Mouse (Mus musculus): ENCODE measurements around the gene Ncam1.
A peak's percentile ranks its signal among the peaks of the same experiment; 100 is the strongest.

The Ncam1 gene

GRCm38 (mm10) chr9:49565846-49566245 lies 232.9 kb downstream of the Ncam1 start:
- DNase-seq (ENCODE audit: low spot score): no peak

DNA sequence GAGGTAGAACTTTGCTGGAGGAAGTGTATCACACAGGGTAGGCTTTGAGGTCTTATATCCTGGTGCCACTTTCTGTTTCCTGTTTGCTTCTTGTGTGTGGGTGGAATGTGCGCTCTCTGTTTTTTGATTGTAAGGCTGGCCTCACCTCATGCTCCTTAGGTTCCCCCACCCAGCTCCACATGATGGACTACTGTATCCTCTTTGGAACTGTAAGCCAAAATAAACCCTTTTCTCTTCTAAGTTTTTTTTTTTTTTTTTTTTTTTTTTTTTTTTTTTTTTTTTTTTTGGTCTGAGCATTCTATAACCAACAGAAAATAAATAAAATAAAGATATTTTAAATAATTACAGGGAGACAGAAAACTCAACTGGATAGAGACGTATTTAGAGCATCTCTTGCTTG lies 239.8 kb downstream of the Ncam1 start:
- DNase-seq (ENCODE audit: low spot score): no peak

DNA sequence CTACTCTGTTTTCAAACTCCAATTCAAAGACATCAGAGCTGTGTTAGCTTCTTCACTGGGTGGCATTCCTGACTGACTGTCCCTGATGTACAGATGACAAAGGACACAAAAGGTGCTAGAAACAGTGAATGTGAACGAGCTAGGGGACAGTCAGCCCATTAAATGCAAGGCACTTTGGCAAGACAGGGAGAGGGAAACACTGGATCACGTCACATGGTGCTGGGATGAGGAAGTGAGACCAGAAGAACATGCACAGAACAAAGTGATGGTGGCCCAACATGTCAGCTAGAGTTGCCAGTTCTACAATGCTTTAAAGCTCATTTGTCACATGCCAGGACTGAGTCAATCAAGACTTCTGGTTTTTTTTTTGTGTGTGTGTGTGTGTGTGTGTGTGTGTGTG lies 247.4 kb downstream of the Ncam1 start:
- DNase-seq (ENCODE audit: low spot score): no peak

DNA sequence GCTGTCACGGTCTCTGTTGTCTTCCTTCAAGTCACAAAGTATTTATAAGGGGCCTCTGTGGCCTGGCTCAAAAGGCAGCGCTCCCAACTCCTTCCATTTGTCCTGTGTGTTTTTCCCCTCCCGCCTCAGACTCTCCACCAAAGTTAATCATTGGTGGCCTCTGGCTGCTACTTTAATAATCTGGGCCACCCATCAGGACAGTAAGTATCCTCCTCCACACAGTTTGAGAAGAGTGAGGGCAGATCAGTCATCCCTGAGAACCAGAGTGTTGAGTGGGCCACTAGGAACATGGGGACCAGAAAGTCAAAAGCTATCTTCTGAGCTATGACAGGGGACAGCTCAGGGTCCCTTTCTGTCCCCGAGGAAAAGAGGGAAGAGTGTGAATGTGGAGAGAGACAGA lies 256.1 kb downstream of the Ncam1 start:
- DNase-seq (ENCODE audit: low spot score): no peak

DNA sequence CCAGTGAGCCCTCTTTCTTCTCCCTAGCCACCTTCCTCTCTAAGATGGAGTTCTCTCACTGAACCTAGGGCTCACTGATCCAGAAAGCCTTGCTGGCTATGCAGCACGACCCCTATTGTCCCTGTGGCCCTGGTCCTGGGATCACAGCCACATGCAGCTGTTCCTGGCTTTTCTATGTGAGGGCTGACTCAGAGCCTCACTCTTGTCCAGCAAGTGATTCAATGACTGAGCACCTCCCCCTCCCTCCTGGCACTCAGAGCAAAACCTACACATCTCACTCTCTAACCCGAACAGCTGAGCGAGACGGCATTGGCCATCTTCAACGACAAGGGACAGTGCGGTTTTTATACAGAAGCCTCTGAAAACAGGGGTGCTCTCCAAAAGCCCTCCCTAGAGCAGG lies 260.9 kb downstream of the Ncam1 start:
- DNase-seq (ENCODE audit: low spot score): peak; percentile 19

- DNase-seq (ENCODE audit: low spot score): no peak
Observed at GRCm38 (mm10) chr9:49536593-49536992, 262.1 kb downstream of the Ncam1 start.

DNA sequence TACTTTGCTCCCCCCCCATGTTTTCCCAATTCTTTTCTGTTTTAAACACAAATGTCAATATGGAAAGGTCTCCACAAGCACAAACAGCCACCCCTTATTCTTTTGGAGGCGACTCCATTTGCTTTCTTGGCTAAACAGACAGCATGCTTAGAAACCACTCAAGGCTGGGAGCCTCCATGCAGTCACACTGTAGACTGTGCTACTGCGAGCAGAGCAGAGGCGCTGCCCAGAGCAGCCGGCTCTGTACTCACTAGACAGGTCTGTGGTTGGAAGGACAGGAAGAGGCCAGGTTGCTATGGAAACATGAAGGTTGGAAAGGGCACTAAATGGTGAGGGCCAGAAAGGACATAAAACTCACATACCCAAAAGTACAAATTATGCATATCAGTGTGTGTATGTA lies 263.8 kb downstream of the Ncam1 start:
- DNase-seq (ENCODE audit: low spot score): no peak

DNA sequence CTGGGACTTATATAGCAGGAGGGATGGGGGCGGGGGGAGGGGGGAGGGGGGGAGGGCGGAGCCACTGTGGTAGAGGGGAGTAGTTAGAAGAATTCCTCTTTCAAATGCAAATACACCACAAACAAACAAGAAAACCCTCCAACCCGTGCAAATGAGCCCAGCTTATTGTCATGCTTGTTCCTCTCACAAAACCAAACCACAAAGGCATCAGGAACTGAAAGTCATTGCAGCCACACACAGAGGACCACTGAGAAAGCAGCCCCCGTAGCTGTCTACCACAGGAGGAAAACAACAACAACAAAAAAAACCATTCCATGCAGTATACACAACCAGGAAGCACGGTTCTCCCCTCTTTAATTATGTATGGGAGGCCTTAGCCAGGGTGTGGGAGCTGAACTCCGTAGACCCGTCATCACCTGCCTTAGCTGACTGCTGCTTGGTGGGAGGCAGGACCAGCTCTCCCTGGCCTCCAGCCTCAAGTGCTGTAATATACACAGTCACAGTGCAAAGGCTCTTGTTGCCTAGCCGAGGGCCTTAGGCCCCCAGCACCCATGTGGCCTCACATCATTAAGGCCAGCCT lies 264.7 kb downstream of the Ncam1 start:
- DNase-seq (ENCODE audit: low spot score): no peak

DNA sequence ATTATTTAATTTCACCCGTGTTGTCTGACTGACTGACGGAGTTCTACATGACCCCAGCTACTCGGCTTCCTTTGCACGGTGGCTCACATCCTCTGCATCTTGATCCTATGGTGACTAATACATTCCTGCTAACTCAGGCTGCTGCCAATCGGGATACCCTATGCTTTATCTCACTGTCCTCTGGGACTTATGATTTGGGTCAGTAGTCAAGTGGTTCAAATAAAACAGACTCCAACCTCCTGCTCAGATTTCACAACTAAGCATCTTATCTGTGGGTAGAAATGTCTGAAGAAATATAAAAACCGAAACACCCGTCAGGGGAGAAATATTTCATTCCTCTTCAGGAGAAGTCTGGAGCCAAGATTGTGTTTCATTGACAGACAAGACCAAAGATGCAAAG lies 265.3 kb downstream of the Ncam1 start:
- peak; percentile 3 for DNase-seq (ENCODE audit: low spot score)

DNA sequence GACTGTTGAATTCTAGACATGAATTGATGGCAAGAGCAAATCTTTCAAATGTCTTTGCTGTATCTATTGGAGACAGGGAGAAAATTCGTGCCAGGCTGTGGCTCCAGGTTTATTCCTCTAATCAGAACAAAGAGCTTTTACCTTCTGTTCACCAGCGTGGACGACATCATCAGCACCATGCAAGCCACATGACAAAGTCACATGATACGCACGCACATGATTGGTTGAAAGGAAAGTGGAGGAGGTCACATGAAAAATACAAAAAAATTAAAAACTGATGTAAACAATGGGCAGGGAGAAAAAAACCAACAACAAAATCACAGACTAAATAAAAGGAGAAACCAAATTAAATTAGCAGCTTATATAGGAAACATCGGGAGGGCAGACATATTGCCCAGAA lies 266.9 kb downstream of the Ncam1 start:
- no peak for DNase-seq (ENCODE audit: low spot score)

DNA sequence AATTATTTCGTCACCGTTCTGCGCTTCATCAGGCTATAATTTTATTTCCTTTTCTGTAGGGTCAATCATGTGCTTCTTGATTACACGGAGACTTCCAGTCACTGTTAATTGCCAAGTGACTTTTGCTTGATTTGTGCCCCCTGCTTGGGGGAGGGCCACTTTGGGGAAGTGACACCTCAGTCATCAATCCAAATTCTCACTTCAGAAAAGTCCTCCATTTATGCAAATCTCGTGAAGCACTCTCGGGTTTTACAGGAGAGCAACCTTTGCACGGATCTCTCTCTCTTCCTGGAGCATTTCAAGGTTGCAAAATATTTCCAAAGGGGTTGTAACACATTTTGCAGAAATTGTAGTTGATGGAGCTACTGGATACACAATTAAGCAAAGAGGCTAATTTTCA lies 267.5 kb downstream of the Ncam1 start:
- no peak for DNase-seq (ENCODE audit: low spot score)

DNA sequence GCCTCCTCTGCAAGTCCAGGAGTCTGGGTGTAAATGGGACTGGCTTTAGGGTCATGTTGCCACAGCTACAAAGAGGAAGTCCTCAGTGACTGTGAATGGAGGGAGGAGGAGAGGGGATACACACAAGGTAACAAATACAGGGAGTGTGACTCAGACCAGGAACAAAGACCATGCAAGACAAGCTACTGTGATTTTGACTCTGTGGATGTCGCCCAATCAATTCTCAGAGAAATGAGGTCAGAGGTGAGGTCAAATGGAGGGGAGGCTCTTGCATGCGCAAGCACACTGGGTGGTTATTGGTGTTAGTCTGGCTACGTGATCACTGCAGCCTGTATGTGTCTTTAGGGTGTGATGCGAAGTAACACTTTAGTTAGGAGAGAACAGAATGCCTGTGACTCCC lies 268.0 kb downstream of the Ncam1 start:
- no peak for DNase-seq (ENCODE audit: low spot score)

DNA sequence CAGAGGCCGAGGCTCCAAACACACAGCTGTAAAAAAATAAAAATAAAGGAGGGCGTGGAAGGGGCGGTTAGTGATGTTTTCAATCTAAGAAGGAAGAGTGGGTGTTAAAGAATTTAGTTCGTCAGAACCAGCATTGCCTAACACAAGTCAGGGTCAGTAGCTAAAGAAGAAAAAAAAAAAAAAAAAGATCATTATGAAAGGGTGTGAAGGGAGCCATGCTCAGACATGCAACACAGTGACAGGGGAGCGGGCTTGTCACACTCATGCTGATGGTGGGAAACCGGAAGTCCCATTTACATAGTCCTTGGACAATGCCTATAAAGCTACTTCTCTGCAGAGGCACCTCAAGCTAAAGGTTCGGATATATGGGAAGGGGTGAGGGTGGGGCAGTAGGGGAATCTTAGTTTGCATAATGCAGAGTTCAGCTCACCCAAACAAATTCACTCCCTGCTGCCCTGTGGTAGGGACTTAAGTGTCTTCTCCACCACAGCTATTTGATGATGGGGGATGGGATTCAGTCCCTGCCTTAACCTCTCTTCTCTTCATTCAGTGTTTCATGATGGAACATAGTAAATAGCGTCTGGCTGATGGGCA lies 269.3 kb downstream of the Ncam1 start:
- no peak for DNase-seq (ENCODE audit: low spot score)

DNA sequence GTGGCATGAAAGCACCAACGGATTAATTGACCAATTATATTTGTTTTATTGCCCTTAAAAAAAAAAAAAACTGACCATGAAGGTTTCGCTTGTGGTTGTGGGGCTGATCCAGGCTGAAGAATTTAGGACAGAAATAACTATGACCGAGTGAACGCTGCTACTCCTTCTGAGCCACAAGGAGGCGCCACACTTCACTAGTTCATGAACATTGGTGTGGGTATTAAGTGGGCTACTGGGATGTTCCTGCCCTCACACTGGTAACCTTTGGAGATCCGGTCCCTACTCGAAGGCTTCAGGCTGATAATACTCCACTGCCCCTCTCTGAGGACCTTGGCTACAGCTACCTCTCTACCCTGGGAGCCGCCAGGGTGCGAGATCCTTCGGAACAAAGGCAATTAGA lies 269.8 kb downstream of the Ncam1 start:
- DNase-seq (ENCODE audit: low spot score): peak; percentile 6

DNA sequence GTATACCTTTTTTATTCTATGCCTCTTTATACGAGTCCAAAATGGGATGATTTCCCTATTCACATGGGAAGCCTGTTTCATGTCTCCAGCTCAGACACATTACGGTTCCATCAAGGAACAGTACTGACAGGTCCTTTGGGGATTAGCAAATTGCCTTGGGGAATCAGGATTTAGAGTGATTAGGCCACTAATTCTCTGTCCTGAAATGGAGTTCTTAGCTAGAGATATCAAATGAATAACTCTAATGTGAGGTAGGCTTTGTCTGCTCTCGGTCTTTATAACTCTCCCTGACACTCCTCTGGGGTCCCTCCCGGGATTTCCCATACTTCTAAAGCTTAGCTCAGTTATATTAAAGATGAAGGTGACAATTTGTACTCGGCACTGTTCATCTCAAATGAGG lies 270.7 kb downstream of the Ncam1 start:
- DNase-seq (ENCODE audit: low spot score): no peak

- DNase-seq (ENCODE audit: low spot score): no peak
Observed at GRCm38 (mm10) chr9:49527340-49527739, 271.4 kb downstream of the Ncam1 start.

DNA sequence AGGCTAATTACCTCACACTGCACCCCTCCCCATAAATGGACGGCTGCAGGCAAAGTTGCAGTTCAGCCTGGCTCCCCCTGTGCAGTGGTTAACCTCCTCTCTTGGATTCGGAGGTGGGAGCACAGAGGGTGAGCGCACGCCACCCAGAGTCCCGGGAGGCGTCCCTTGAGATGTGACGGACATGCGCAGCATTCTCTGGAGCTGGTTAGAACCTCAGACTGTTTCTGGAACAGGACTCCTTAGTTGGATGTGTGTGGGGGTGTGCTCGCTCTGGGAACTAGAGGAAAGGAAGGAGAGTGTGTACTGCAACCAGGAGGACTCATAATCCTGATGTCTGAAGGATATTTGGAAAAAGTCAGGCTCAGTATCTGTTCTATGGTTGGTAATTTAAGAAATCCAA lies 274.0 kb downstream of the Ncam1 start:
- no peak for DNase-seq (ENCODE audit: low spot score)

- no peak for DNase-seq (ENCODE audit: low spot score)
Observed at GRCm38 (mm10) chr9:49523881-49524280, 274.8 kb downstream of the Ncam1 start.

DNA sequence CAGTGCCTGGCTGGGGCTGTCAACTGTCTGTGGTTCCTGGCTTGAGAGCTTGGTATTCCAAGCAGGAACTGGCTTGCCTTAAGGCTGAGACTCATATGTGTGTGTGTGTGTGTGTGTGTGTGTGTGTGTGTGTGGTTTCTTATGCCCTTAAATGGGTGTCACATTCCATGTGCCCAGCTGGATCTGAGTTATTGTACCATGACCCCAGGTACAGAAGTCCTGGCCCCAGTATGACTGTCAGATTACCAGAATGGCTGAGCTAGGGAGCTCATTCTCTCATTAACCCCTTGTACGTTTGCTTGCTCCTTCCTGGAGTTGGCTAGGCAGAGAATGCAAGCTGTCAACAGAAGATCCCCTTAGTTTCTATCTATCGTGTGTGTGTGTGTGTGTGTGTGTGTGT lies 284.4 kb downstream of the Ncam1 start:
- no peak for DNase-seq (ENCODE audit: low spot score)

GRCm38 (mm10) chr9:49510666-49511065 lies 288.1 kb downstream of the Ncam1 start:
- no peak for DNase-seq (ENCODE audit: low spot score)

DNA sequence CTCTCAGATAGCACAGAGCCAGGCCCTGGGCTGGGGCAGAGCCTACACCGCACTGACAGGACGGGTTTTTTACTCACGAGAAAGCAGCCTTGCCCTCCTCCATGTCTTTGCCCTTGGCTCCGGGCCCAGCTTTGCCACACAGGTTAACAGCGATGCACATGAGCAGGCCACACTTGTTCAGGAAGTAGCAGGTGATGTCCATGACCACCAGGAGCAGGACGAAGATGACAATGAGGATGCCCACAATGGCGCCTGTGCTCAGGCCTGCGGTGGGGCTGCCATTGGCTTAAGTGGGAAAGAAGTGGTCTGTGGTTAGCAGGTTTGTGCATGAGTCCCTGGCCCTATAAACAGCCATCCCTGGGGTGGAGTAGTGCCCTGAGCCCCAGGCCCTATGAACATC lies 289.1 kb downstream of the Ncam1 start:
- DNase-seq (ENCODE audit: low spot score): no peak

DNA sequence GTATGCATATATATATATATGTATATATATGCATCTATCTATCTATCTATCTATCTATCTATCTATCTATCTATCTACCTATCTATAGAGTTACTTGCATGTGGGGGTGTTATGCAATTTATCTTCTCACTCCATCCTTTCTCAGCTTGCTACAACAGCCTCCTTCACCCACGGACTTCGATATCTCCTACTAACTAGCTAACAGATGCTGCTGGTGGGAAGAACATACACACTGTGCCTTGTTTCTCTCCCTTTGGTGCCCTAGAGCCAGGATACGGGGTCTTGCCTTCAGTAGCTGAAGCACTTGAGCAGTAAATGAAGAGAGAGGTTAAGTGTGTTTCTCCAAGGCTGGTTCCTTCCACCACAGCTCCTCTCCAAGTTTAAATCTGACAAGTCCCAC lies 289.6 kb downstream of the Ncam1 start:
- no peak for DNase-seq (ENCODE audit: low spot score)

GRCm38 (mm10) chr9:49507829-49508585 lies 290.7 kb downstream of the Ncam1 start:
- DNase-seq (ENCODE audit: low spot score): peak; percentile 46

DNA sequence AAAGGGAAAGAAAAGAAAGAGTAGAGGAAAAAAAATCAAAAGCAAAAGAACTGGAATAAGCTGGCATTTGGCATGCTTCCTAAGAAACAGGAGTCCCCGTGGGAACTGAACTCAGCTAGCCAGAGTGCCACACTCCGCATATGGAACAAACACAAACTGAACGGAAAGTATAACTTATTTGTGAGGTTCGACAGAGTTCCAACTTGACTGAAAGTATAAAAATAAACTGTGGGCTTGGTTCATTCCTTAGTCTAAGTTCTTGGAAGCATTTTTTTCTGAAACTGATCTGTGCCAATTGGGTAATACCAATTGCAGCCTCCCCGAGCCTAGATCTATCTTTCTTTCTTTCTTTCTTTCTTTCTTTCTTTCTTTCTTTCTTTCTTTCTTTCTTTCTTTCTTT lies 294.1 kb downstream of the Ncam1 start:
- DNase-seq (ENCODE audit: low spot score): peak; percentile 80

All from adipocyte (in vitro differentiated cells).